Mouse (Mus musculus): ENCODE data around the gene Qprt.

- TF ChIP-seq CTCF (IDR thresholded peaks at IDR 0.05; ENCODE audit: borderline replicate concordance, insufficient read depth, low read length), result no peak
- TF ChIP-seq POLR2A (IDR thresholded peaks at IDR 0.05; ENCODE audit: low read depth, low read length), result no peak
Measured at GRCm38 (mm10) chr7:127157548-127157947, 35.5 kb upstream of the Qprt start.
